Mouse (Mus musculus) lung, embryonic 15.5 days (tissue): ENCODE data around the gene Zc3h10. TPM values are rescaled to one million over a fixed set of nuclear protein-coding genes. Genes with fewer than 3 reads are reported as not detected.
"Not testable (repeated sequence)": the region's sequence is repeated elsewhere in the genome, so short reads cannot be mapped to it uniquely, and the experiment has no call there.

Experiments used
- ATAC-seq: fragments of 200-750 bp; cut with Nextera tagmentation; 2 replicates; pipeline ENCODE4 v1.8.0; 2017; ENCODE audit warnings: moderate number of reproducible peaks, borderline replicate concordance; ENCODE audit not compliant: low FRiP score, low TSS enrichment; ENCODE audit errors: extremely low read depth
- H3K27ac ChIP-seq: fragments of 300-500 bp; sonication (generic); 2 replicates; pipeline ENCODE4 v1.5.1; 2015; ENCODE audit warnings: moderate library complexity, mild to moderate bottlenecking, inconsistent platforms
- H3K27me3 ChIP-seq: fragments of 300-500 bp; sonication (generic); 2 replicates; pipeline ENCODE4 v1.6.1; 2015; ENCODE audit warnings: inconsistent platforms
- H3K36me3 ChIP-seq: fragments of 300-500 bp; sonication (generic); 2 replicates; pipeline ENCODE4 v1.6.1; 2015; ENCODE audit warnings: inconsistent platforms
- H3K4me1 ChIP-seq: fragments of 300-500 bp; sonication (generic); 2 replicates; pipeline ENCODE4 v1.6.1; 2015; ENCODE audit warnings: inconsistent platforms
- H3K4me2 ChIP-seq: fragments of 300-500 bp; sonication (generic); 2 replicates; pipeline ENCODE4 v1.6.1; 2015; ENCODE audit warnings: inconsistent platforms, mild to moderate bottlenecking, moderate library complexity
- H3K4me3 ChIP-seq: fragments of 300-500 bp; sonication (generic); 2 replicates; pipeline ENCODE4 v1.5.1; 2015; ENCODE audit warnings: mild to moderate bottlenecking, inconsistent platforms
- H3K9ac ChIP-seq: fragments of 300-500 bp; sonication (generic); 2 replicates; pipeline ENCODE4 v1.6.1; 2015; ENCODE audit warnings: inconsistent platforms
- H3K9me3 ChIP-seq: fragments of 300-500 bp; sonication (generic); 2 replicates; pipeline ENCODE4 v1.6.1; 2016; ENCODE audit warnings: inconsistent platforms
- WGBS: fragments of 180-500 bp; shearing (Covaris S2); methylation state at CpG from one replicate; pipeline ENCODE4 v1.1.7; 2015; 5-methylcytosine and 5-hydroxymethylcytosine counted together
- polyA plus RNA-seq: library from polyadenylated mRNA; unstranded; fragments of >200 nt; fragmentation: Nextera tagmentation; extraction: Ambion mirVana; gene quantifications from 2 replicates; pipeline ENCODE4 v1.2.1, GENCODE M21; 2015

Zc3h10 gene
- polyA plus RNA-seq, 1 experiment from 2014 or later: 14.9 TPM

DNA sequence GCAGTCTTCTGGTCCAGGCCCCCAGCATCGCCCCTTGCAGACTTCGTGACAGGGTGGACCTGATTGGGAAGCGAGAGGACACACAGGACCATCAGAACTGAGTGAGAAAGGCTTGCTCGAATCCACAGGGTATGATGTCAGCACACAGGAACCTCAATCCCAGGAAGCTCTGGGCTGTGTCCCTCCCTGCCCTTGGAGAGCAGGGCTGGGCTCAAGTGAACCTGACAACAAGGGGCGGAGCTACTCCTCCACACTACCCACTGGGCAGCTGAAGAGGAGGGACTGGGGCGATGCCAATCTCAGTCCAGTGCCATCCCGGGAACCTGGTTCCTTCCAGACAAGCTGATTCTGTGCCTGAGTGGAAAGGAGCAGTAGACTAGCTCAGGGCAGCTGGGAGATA, 36.1 kb upstream of the Zc3h10 start:
- peaks cover 31% of the 10 kb centered on the region for H3K27me3 ChIP-seq
- 20% methylated on average over 7 of the region's 7 CpGs for WGBS
- H3K9ac ChIP-seq: peak overlapping the region; percentile 26
- peaks cover 34% of the 10 kb centered on the region for H3K4me1 ChIP-seq
- H3K4me2 ChIP-seq: peak overlapping the region; percentile 27
- H3K4me3 ChIP-seq: no peak overlapping the region
- H3K9me3 ChIP-seq: no peaks in the 10 kb centered on the region
- H3K27ac ChIP-seq: peak overlapping the region; percentile 81
- ATAC-seq: peak; percentile 75
- 0 out of 2 replicates have a peak, but pooled peaks cover 7% of the 10 kb centered on the region for H3K36me3 ChIP-seq

DNA sequence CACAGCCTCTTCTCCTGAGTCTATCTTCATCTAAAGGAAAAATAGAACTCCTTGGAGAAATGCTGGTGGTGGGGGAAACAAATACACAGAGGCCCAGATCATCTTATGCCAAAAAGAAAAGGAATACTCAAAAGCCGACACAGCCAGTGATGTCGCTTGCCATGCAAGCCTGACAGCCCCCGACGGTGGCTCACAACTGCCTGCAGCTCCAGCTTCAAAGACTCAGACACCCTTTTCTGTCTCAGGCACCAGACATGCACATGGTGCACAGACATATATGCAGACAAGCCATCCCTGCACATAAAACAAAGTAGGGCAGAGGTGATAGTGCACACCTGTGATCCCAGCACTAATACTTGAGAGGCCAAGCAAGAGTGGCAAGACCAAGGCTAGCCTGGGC, 32.2 kb upstream of the Zc3h10 start:
- no peaks in the 10 kb centered on the region for H3K9me3 ChIP-seq
- no peak overlapping the region for H3K27ac ChIP-seq
- H3K4me1 ChIP-seq: peaks cover 15% of the 10 kb centered on the region
- H3K4me3 ChIP-seq: no peak overlapping the region
- no peak overlapping the region for H3K4me2 ChIP-seq
- no peak for ATAC-seq
- H3K9ac ChIP-seq: no peak overlapping the region
- H3K27me3 ChIP-seq: peaks cover 8% of the 10 kb centered on the region; the same call in 1 of the 2 replicates
- H3K36me3 ChIP-seq: peaks cover 20% of the 10 kb centered on the region
- WGBS: 75% methylated on average over 4 of the region's 4 CpGs

DNA sequence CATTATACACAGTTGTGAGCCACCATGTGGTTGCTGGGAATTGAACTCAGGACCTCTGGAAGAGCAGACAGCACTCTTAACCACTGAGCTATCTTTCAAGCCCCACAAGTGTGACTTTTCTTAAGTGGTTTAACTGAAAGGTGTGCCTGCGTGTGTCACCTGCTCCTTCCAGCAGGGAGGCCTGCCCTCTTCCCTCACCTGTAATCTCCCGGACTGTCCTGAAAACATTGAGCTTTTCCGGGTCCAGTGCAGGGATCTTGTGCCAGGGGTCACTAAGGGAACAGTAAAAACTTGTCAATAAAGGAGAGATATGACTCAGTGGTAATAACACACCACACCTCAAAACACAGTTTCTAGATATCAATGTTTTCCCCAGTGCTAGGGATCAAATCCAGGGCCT, 31.7 kb upstream of the Zc3h10 start:
- H3K9me3 ChIP-seq: no peaks in the 10 kb centered on the region
- H3K4me3 ChIP-seq: no peak overlapping the region
- 73% methylated on average over 3 of the region's 3 CpGs for WGBS
- peaks cover 5% of the 10 kb centered on the region; the same call in 1 of the 2 replicates for H3K27me3 ChIP-seq
- H3K27ac ChIP-seq: no peak overlapping the region
- no peak for ATAC-seq
- H3K4me2 ChIP-seq: no peak overlapping the region
- H3K9ac ChIP-seq: no peak overlapping the region
- peaks cover 15% of the 10 kb centered on the region for H3K4me1 ChIP-seq
- peaks cover 20% of the 10 kb centered on the region for H3K36me3 ChIP-seq

DNA sequence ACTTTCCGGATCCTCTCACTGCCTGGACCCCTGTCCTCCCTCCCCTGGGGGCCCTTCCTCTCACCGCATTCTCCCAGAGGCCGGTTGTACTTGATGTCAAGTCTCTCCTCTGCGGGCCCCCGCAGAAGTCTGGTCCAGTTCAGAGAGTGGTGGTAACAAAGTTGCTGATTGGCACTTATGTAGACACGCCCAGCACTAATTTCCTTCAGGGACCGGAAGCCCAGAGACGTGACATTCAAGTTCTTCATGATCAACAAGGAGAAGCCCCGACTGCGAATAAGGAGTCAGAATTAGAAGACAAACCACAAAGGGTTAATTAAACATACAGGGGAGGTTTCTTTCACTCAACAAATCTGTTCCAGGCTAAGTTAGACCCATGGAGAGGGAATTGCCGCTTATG, 30.8 kb upstream of the Zc3h10 start:
- Histone ChIP-seq H3K27ac (no peak overlapping the region), H3K4me1 (peaks cover 9% of the 10 kb centered on the region), H3K9me3 (no peaks in the 10 kb centered on the region), H3K4me2 (no peak overlapping the region), H3K4me3 (no peak overlapping the region), H3K9ac (no peak overlapping the region), H3K27me3 (peaks cover 5% of the 10 kb centered on the region; the same call in 1 of the 2 replicates), H3K36me3 (peaks cover 22% of the 10 kb centered on the region)
- no peak for ATAC-seq
- 68% methylated on average over 11 of the region's 11 CpGs for WGBS

DNA sequence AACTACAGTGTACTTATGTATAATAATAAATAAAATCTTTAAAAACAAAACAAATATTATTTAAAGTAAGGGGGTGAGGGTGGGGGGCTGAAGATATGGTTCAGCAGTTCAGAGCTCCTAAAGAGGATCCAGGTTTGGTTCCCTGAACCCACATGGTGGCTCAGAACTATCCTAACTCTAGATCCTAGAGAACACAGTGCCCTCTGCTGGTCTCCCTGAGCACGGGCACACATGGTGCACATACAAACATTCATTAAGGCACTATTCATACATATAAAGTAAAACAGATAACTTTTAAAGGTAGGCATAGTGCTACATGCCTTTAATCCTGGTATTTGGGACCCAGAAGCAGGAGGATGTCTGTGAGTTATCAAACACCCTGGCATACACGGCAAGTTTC, 27.5 kb upstream of the Zc3h10 start:
- Histone ChIP-seq H3K27ac (no peak overlapping the region), H3K36me3 (peaks cover 37% of the 10 kb centered on the region), H3K27me3 (no peaks in the 10 kb centered on the region), H3K4me1 (no peaks in the 10 kb centered on the region; the same call in 1 of the 2 replicates), H3K9ac (no peak overlapping the region), H3K9me3 (no peaks in the 10 kb centered on the region), H3K4me3 (no peak overlapping the region), H3K4me2 (no peak overlapping the region)
- no peak for ATAC-seq
- 86% methylated on average over 2 of the region's 2 CpGs for WGBS

DNA sequence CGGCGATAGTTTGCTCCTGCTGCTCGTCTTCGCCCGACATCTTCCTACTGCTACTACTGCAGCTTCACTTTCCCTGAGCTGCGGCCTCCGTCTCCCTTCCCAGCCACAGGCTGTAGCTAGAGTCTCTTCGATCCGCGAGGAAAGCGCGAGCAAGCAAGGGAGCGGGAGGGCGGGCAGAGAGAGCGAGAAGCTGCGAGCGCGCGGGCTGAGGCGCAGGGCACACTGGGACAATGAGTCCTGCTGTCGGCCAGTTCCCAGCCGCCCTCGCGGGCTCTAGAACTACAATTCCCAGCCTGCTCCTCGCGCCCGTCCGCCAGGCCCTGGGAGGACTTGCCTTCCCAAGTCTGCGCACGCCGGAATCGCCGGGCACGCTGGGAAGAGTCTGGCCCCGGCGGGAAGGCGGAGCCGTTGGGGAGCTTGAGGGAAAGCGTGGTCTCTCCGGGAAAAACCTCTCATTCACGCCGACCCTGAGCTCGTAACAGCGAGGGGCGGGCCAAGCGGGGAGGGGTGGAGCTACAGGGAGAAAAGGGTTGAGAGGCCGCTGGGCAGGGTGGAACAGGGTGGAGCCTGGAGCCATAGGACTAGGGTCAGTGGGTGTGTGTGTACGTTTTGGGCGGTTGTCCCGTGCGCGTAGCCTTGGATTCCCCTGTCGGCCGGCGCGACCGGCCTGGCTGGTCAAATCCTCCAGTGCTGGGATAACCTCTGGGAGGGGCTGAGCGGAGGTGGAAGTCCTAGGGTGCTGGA, 18.4 kb upstream of the Zc3h10 start, which contains the start of gene Pa2g4:
Gene Pa2g4 (minus strand): TSS at position 200 of the 744 bp plus-strand sequence.
- peaks cover 41% of the 10 kb centered on the region for H3K36me3 ChIP-seq
- H3K4me3 ChIP-seq: peak within 1 kb of the TSS; percentile 95
- H3K9ac ChIP-seq: peak within 1 kb of the TSS; percentile 93
- no peaks in the 10 kb centered on the region for H3K9me3 ChIP-seq
- WGBS: under 1% methylated on average over 58 of the region's 58 CpGs
- H3K27me3 ChIP-seq: no peaks in the 10 kb centered on the region
- peaks cover 25% of the 10 kb centered on the region for H3K4me1 ChIP-seq
- H3K27ac ChIP-seq: peak within 1 kb of the TSS; percentile 96
- peak within 1 kb of the TSS; percentile 80 for H3K4me2 ChIP-seq
- ATAC-seq: peak; percentile 98

DNA sequence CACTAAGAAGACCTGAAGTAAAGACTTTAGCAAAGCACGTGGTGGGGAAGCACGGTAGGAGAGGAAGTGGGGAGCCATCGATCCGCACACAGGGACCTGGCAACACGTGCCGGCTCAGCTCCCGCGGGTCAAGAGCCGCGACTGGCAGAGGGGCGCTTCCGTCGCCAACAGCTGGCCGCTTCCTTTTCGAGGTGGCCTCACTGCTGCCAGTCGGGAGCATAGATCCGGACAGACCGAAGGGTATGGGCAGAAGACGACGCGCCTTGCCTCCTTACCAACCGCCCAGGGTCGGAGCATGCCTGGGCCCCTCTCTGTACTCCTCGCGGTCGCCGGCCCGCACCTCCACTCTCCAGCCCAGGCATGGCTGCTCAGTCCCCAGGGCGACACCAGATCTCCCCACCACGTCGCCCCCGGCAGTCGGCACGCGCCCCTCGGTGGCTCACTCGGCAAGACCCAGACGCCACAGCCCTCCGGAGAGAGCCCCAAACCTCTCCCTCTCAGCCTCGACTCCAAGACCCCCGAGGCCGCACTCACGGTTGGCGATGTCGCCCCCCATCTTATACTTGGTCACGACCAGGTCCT, 17.7 kb upstream of the Zc3h10 start:
- under 1% methylated on average over 46 of the region's 46 CpGs for WGBS
- peak; percentile 31 for ATAC-seq
- Histone ChIP-seq H3K4me1 (peaks cover 25% of the 10 kb centered on the region), H3K4me2 (peak overlapping the region; percentile 80), H3K9ac (peak overlapping the region; percentile 93), H3K36me3 (peaks cover 44% of the 10 kb centered on the region), H3K9me3 (no peaks in the 10 kb centered on the region), H3K27me3 (no peaks in the 10 kb centered on the region), H3K4me3 (peak overlapping the region; percentile 95), H3K27ac (peak overlapping the region; percentile 96)

DNA sequence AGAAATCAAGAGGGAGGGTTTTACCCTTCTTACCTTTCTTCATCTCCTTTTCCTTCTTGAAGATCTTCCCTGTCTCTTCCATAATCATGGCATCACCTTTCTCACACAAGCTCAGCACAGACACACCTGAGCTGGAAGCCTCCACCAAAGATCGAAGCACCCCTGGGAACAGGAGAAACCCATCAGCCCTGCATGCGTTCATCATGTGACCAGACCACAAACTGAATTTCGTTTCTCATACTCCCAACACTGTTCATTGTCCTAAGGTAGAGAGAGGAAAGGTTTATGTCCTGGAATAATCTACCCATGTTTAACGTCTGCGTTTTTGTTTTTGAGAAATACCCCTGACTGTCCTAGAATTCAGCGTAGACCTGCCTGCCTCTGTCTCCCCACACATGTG, 16.0 kb upstream of the Zc3h10 start:
- Histone ChIP-seq H3K4me1 (peaks cover 25% of the 10 kb centered on the region), H3K4me2 (peak overlapping the region; percentile 80), H3K9ac (peak overlapping the region; percentile 3; the same call in 1 of the 2 replicates), H3K9me3 (no peaks in the 10 kb centered on the region), H3K4me3 (0 out of 2 replicates have a peak overlapping the region, but pooled peaks have one; percentile 3), H3K36me3 (peaks cover 56% of the 10 kb centered on the region), H3K27ac (no peak overlapping the region), H3K27me3 (no peaks in the 10 kb centered on the region)
- no peak for ATAC-seq
- WGBS: 85% methylated on average over 6 of the region's 6 CpGs

DNA sequence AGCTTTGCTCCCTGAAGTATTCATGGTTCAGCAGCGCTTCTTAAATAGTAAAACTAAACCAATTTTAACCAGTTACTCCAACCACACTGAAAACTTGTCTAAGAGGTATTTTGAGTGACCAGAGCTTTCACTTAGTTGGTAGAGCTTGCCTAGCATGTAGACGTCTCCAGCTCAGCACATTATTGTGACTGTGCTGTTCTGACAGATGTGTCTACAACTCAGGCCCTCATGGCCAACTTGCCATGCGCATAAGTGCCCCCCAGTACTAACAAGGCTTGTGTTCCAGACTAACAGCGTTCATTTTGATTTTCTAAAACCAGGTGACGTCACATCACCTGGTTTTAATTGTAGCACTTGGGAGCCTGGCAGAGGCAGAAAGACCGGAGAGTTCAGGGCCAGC, 9.4 kb upstream of the Zc3h10 start:
- no peaks in the 10 kb centered on the region for H3K27me3 ChIP-seq
- H3K27ac ChIP-seq: no peak overlapping the region
- WGBS: 80% methylated on average over 6 of the region's 6 CpGs
- H3K36me3 ChIP-seq: peaks cover 51% of the 10 kb centered on the region
- no peak overlapping the region for H3K4me3 ChIP-seq
- no peak for ATAC-seq
- no peak overlapping the region for H3K9ac ChIP-seq
- no peaks in the 10 kb centered on the region for H3K9me3 ChIP-seq
- H3K4me1 ChIP-seq: no peaks in the 10 kb centered on the region
- no peak overlapping the region for H3K4me2 ChIP-seq

DNA sequence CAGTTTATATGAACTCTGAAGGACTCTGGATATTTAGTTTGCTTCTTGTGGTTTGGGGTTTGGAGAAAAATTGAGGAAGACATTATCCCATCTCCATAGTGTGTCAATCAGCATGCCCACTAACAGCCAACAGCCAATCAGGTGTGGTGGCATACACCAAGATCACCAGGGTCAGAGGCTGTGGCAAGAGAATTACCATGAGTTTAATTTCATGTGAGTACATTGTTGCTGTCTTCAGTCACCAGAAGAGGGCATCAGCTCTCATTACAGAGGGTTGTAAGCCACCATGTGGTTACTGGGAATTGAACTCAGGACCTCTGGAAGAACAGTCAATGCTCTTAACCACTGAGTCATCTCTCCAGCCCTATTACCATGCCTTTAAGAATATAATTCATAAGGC, 8.7 kb upstream of the Zc3h10 start:
- no peak overlapping the region for H3K27ac ChIP-seq
- no peaks in the 10 kb centered on the region for H3K9me3 ChIP-seq
- H3K4me1 ChIP-seq: no peaks in the 10 kb centered on the region
- no peak overlapping the region for H3K4me2 ChIP-seq
- peaks cover 44% of the 10 kb centered on the region for H3K36me3 ChIP-seq
- H3K27me3 ChIP-seq: no peaks in the 10 kb centered on the region
- no peak overlapping the region for H3K9ac ChIP-seq
- ATAC-seq: no peak
- no peak overlapping the region for H3K4me3 ChIP-seq

DNA sequence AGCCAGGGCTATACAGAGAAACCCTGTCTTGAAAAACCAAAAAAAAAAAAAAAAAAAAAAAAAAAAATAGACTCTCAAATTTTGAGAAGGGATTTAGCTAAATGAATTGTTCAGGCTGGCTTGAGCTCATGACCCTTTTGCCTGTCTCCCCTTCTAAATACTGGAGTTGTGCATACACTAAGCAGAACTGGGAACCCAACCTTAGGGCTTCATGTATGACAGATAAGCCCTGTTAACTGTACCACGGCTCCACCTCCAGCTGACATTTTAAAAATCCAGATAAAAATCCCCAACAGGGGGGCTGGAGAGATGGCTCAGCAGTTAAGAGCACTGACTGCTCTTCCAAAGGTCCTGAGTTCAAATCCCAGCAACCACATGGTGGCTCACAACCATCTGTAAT, 8.0 kb upstream of the Zc3h10 start:
- H3K9ac ChIP-seq, H3K4me3 ChIP-seq, H3K27ac ChIP-seq, H3K9me3 ChIP-seq, H3K4me2 ChIP-seq, H3K27me3 ChIP-seq, H3K4me1 ChIP-seq, ATAC-seq: not testable (repeated sequence)
- WGBS: 80% methylated on average over 1 of the region's 1 CpGs
- peaks cover 37% of the 10 kb centered on the region for H3K36me3 ChIP-seq

DNA sequence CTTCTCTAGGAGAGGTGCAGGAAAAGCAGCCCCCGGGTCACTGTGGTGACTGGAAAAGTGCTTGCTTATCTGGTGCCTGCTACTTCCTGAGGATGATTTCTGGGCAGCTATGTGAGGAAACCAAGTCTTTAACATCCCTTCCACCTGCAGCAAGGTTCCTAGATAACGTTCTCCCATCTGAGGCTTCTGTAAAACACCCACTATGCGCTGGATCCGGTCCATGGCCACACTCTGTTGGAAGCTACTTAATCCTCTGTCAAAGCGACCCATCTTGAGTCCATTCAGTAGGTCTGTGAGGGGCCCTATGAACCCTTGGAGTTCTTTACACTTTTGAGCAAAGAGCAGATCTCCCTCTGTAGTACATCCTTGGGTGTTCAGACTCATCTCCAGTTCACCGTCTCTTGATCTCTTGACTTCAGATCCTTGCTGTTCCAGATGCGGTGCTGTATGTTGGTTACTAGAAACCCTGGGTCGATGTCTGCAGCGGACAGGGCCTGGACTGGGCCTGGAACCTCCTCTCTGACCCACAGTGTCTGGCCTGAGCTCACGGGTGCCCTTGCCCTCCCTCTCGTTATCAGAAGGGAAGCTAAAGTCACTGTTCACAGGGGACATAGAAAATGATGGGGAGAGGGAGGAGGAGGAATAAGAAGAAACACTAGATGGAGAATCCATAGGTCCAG, 2.7 kb upstream of the Zc3h10 start:
- H3K36me3 ChIP-seq: not testable (repeated sequence)

More for the DNA sequence above, 2.7 kb upstream of the Zc3h10 start:
- not testable (repeated sequence) for ATAC-seq, H3K27ac ChIP-seq, H3K4me3 ChIP-seq, H3K9ac ChIP-seq, H3K4me2 ChIP-seq, H3K27me3 ChIP-seq, H3K9me3 ChIP-seq
- peaks cover 15% of the 10 kb centered on the region for H3K4me1 ChIP-seq
- WGBS: 87% methylated on average over 11 of the region's 11 CpGs
